Mouse (Mus musculus) layer of hippocampus, adult 2 months (tissue): Measurements from ENCODE around the gene Neil1. TPM values are rescaled to one million over a fixed set of nuclear protein-coding genes. Genes with fewer than 3 reads are reported as not detected.
A peak's percentile ranks its signal among the peaks of the same experiment; 100 is the strongest.

Experiments
- DNase-seq, 2 experiments: peaks; one replicate each; pipeline ENCODE4 v3.0.0; 2022; ENCODE audit warnings: low spot score in 2 of 2
- H3K27ac ChIP-seq: fragments of 200-600 bp; 2 replicates; pipeline ENCODE4 v1.8.1; 2022
- H3K4me3 ChIP-seq: fragments of 200-600 bp; 2 replicates; pipeline ENCODE4 v1.8.1; 2022; ENCODE audit warnings: mild to moderate bottlenecking
- CTCF ChIP-seq: fragments of 200-600 bp; conservative IDR thresholded peaks from 2 replicates; pipeline ENCODE4 v1.8.1; 2022; ENCODE audit warnings: antibody characterized with exemption, mild to moderate bottlenecking, moderate library complexity
- total RNA-seq, 2 experiments: library from RNA; stranded (reverse); gene quantifications; 2 replicates each; pipeline ENCODE4 v1.2.3; 2021

Neil1 gene
- total RNA-seq, 2 experiments from 2014 or later, result 8.9 to 10.2 TPM

DNA sequence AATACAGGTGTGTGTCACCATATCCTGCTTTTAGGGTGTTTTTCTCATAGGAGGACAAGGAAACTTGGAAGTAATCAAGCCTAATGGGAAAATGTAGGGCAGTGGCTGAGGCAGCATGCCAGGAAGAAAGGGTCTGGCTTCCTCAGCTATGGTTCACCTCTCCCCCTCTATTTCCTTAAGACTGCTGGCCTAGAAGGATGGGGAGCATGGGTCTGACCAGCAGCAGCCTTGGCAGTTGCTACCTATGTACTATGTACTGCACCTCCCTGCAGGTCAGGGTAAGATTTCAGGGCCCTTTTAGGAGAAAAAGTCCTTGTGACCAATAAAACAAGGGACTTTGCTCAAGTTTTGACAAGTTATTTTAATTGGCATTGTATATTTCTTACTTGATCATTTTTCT is 18.5 kb downstream of the Neil1 start:
- peak overlapping the region; percentile 97 for H3K27ac ChIP-seq
- DNase-seq, result no peak
- H3K4me3 ChIP-seq, result peak overlapping the region; percentile 92; the same call in 1 of the 2 replicates
- no peak for TF ChIP-seq CTCF

DNA sequence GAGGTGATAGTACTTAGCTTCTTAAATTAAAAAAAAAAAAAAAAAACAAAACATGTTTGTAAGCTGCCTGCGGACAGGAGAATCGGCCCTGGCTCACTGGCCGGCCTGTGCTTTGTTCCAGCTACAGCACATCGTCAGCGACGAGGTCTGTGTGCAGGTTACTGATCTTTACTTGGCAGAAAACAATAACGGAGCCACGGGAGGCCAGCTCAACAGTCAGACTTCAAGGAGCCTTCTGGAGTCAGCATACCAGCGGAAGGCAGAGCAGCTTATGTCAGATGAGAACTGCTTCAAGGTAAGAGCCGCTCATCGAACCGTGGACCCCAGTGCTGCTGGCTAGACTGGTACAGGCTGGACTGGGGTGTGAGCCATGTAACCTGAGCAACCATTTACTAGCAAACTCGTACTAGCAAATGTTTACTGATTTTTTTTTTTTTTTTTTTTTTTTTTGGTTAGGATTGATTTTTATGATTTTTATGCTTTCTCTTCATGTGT is 30.8 kb downstream of the Neil1 start:
- no peak overlapping the region for H3K4me3 ChIP-seq
- DNase-seq, result no peak
- H3K27ac ChIP-seq, result no peak overlapping the region
- TF ChIP-seq CTCF, result no peak

Other genes starting within 250 kb of the Neil1 start
- 1 to 10 TPM; 7.2 to 8.9 TPM for gene Snx33, start 219.9 kb downstream of the Neil1 start, total RNA-seq
- gene Imp3, start 210.8 kb downstream of the Neil1 start, total RNA-seq, result 10 to 100 TPM; 54.9 to 56.8 TPM
- gene Snupn, start 197.4 kb downstream of the Neil1 start, total RNA-seq, result 10 to 100 TPM; 15.2 to 19.1 TPM
- 10 to 100 TPM; 27.4 to 30.6 TPM for gene Ptpn9, start 153.4 kb downstream of the Neil1 start, total RNA-seq
- 10 to 100 TPM; 32.2 to 33.1 TPM for gene Sin3a, start 76.3 kb downstream of the Neil1 start, total RNA-seq
- 100 to 1,000 TPM; 162 to 175 TPM for gene Man2c1, start 17.6 kb downstream of the Neil1 start, total RNA-seq
- 10 to 100 TPM; 94.5 to 94.7 TPM for gene Commd4, start 10.0 kb upstream of the Neil1 start, total RNA-seq
- gene Trcg1, start 88.3 kb upstream of the Neil1 start, total RNA-seq, result not detected
- 10 to 100 TPM; 29.4 to 32.4 TPM for gene 1700017B05Rik, start 114.3 kb upstream of the Neil1 start, total RNA-seq